Mouse (Mus musculus): ENCODE results near the gene Id3.
A peak's percentile ranks its signal among the peaks of the same experiment; 100 is the strongest.

Id3 gene

GRCm38 (mm10) chr4:136177612-136178474 is 34.5 kb downstream of the Id3 start:
- DNase-seq (ENCODE audit: low spot score in 2 of 2): no peak

GRCm38 (mm10) chr4:136178475-136178921 is 35.2 kb downstream of the Id3 start:
- DNase-seq (ENCODE audit: low spot score in 2 of 2): no peak

- no peak for DNase-seq (ENCODE audit: low spot score in 2 of 2)
These were observed 36.2 kb downstream of the Id3 start for GRCm38 (mm10) chr4:136179456-136179855.

GRCm38 (mm10) chr4:136179998-136180397 is 36.7 kb downstream of the Id3 start:
- peak; percentile 67 to 71 for DNase-seq (ENCODE audit: low spot score in 2 of 2)

- DNase-seq (ENCODE audit: low spot score in 2 of 2): peak; percentile 46 to 70
These were observed 37.4 kb downstream of the Id3 start for GRCm38 (mm10) chr4:136180408-136181330.

GRCm38 (mm10) chr4:136181367-136181766 is 38.1 kb downstream of the Id3 start:
- no peak for DNase-seq (ENCODE audit: low spot score in 2 of 2)

- peak; percentile 31 to 48 for DNase-seq (ENCODE audit: low spot score in 2 of 2)
These were observed 42.1 kb downstream of the Id3 start for GRCm38 (mm10) chr4:136185375-136185774.

- no peak for DNase-seq (ENCODE audit: low spot score in 2 of 2)
These were observed 43.0 kb downstream of the Id3 start for GRCm38 (mm10) chr4:136186315-136186714.

GRCm38 (mm10) chr4:136186739-136187472 is 43.6 kb downstream of the Id3 start:
- no peak for DNase-seq (ENCODE audit: low spot score in 2 of 2)

GRCm38 (mm10) chr4:136188973-136189737 is 45.9 kb downstream of the Id3 start:
- DNase-seq (ENCODE audit: low spot score in 2 of 2): no peak

GRCm38 (mm10) chr4:136189912-136190311 is 46.6 kb downstream of the Id3 start:
- no peak for DNase-seq (ENCODE audit: low spot score in 2 of 2)

GRCm38 (mm10) chr4:136193571-136193970 is 50.3 kb downstream of the Id3 start:
- DNase-seq (ENCODE audit: low spot score in 2 of 2): no peak

- no peak for DNase-seq (ENCODE audit: low spot score in 2 of 2)
These were observed 51.7 kb downstream of the Id3 start for GRCm38 (mm10) chr4:136195029-136195428.

All from right cerebral cortex, adult 2 months (tissue).